Mouse (Mus musculus): ENCODE results near the gene Mreg.
A peak's percentile ranks its signal among the peaks of the same experiment; 100 is the strongest.

Gene Mreg

DNA sequence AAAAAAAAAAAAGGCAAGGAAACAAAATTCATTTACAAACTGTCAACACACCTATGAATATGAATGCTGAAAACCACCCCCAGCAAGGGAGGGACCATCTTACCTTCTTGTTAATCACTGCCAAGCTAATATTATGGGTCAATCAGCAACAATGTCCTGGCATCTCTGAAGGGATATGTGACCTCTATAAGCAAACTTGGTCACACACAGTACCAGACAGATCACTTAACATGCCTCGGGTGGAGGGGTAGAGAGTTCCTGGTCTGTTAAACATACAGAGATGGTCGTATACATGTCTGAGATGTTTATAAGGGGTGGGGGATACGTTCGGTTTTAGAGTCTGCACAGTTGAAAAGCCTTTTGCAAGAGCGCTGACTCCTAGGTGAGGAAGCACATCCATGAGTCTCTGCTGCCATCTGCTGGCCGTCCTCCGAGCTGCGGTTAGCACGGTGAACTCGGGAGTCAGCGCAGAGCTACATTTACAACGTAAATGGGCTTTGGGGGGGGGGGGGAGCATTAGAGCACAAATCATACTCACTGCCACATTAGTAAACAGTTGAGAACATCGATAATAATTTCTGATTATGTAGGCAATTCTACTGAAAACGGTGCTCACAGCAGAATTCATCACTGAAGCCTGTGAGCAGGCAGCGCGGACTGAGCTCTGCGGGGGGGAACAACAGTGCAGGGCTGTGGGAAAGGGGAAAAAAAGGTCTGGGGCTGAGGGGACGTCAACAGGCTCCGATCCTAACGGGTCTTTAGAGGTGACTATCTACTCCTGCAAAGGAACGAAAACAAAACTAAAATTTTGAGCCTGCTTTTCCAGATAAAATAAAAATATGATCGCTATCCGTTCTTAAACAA is 88.4 kb downstream of the Mreg start:
- peak; percentile 95 for DNase-seq (ENCODE audit: low read depth)

DNA sequence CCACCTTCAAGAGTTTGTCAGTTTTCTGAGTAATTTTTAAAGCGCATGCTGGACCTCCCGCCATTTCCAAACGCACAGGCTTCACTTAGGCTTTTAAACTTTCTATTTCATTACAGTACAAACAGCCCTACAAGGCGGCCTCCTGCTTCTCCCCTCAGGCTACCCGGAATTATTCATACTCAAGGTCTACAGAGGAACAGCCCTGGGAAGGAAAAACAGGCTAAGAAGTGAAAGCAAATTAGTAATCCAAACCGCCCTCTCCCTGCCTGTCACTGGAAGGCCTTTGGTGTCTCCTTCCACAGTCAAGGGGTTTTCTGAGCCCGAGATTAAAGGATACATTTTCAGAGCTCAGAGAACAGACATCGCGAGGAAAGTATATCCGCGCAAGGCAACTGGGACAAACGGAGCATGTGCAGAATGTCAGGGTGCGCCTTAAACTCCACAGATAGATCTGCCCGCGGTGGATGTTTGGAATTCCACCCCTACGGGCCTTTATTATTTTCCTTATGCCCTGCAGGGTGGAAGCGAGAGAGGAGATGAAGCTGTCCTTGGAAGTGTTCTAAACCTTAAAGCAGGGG is 90.4 kb downstream of the Mreg start:
- no peak for DNase-seq (ENCODE audit: low read depth)

DNA sequence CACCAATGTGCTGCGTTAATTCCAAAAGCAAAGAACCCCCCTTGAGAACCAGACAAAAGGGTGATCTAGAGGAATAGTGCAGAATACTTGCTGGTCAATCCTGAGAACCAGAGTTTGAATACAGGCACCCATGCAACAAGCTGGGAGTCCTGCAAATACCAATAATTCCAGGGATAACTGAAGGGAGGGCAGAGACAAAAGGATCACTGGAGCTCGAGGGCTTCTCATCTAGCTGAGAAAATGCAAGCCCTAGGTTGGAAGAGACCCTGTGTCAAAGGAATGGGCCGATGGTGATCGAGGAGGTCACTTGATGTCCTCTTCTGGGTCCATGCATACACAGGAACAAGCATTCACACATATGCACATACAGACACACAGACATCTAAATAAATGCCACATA is 92.1 kb downstream of the Mreg start:
- no peak for DNase-seq (ENCODE audit: low read depth)

DNA sequence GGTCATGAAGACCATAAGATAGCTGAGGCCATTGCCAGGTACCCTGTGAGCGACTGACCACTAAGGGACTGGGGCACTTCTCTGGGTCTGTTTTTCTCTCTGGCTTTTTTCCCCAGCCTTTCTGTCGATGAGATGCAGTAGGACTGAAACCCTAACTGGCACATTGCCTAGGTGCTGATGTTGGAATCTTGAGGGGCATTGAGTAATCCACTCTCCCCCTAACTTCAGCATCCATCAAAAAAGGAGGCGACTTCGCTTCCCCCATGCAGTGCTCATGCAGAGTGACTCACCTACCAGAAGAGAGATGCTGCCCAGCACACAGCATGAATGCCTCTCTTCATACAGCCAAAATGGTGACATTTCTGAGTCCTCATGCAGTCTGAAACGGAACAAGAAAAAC is 97.9 kb downstream of the Mreg start:
- DNase-seq (ENCODE audit: low read depth): peak; percentile 89

Measured in NIH3T3 (cell line).